10 mouse cellular contexts compared by ENCODE assay signal in genomic region chr16:36770191-36770771, GRCm38 (mm10). TPM values are rescaled to one million over a fixed set of nuclear protein-coding genes. Genes with fewer than 3 reads are reported as not detected.
DNase-seq lines count a peak whose midpoint lies in the region; ATAC-seq and TF ChIP-seq lines count a peak whose summit lies in the region.
"Had no signal": no experiment of that assay in that cellular context is flagged by ENCODE, and none has a peak within 500 bp of the region (broad histone marks: within the 10 kb centered on the region; RNA-seq: fewer than 3 reads in every experiment).

No protein-coding gene starts in this region.

- no peaks in the 10 kb centered on the region for H3K4me1 ChIP-seq in lung, postnatal 0 days (ENCODE audit: insufficient read depth, low read depth, low read length)
- no peaks in the 10 kb centered on the region for H3K4me1 ChIP-seq in hindbrain, embryonic 16.5 days (ENCODE audit: control insufficient read depth, insufficient read depth, low read depth, low read length)
- H3K4me1 ChIP-seq: neural tube, embryonic 12.5 days had no signal

- no peak for ATAC-seq in cerebellum, adult (ENCODE audit: insufficient number of reproducible peaks, low FRiP score, low TSS enrichment)
- no peak; the same call in 1 of the 2 replicates for ATAC-seq in lung, postnatal 0 days
- ATAC-seq in activated CD4-positive, CD25-positive, alpha-beta regulatory T cell, adult 4 months = peak; percentile 94
- ATAC-seq in megakaryocyte, adult 5-6 weeks (ENCODE audit: poor library complexity, severe bottlenecking) = peak; percentile 63; the same call in 1 of the 2 replicates
- ATAC-seq in hindbrain, embryonic 16.5 days = no peak

- no peak overlapping the region for H3K4me2 ChIP-seq in lung, postnatal 0 days (replicated peaks; ENCODE audit: low read depth, low read length)
- no peak overlapping the region for H3K4me2 ChIP-seq in hindbrain, embryonic 16.5 days (ENCODE audit: low read length)
- H3K4me2 ChIP-seq: neural tube, embryonic 12.5 days had no signal

- DNase-seq in cerebellum, adult 9-10 months = peak; percentile 2
- DNase-seq in lung, postnatal 0 days (ENCODE audit: low spot score) = peak; percentile 21
- no peak for DNase-seq in lung, adult 18-20 months
- DNase-seq in ovary, postnatal 36 days (ENCODE audit: low spot score) = no peak
- DNase-seq: adrenal gland, adult 8-10 months had no signal

- no peak overlapping the region for H3K4me3 ChIP-seq in lung, postnatal 0 days (ENCODE audit: low read depth, low read length)
- H3K4me3 ChIP-seq in hindbrain, embryonic 16.5 days (ENCODE audit: low read length) = no peak overlapping the region
- H3K4me3 ChIP-seq: neural tube, embryonic 12.5 days had no signal

- H3K27ac ChIP-seq in lung, postnatal 0 days (ENCODE audit: low read length) = no peak overlapping the region
- H3K27ac ChIP-seq in hindbrain, embryonic 16.5 days (ENCODE audit: low read depth, low read length) = no peak overlapping the region
- H3K27ac ChIP-seq: neural tube, embryonic 12.5 days had no signal

- no peaks in the 10 kb centered on the region for H3K27me3 ChIP-seq in lung, postnatal 0 days (replicated peaks; ENCODE audit: insufficient read depth, low read length)
- H3K27me3 ChIP-seq in hindbrain, embryonic 16.5 days (replicated peaks; ENCODE audit: control insufficient read depth, insufficient read depth, low read length) = no peaks in the 10 kb centered on the region
- H3K27me3 ChIP-seq: neural tube, embryonic 12.5 days had no signal

- H3K36me3 ChIP-seq in lung, postnatal 0 days (ENCODE audit: insufficient read depth, low read length) = no peaks in the 10 kb centered on the region
- no peaks in the 10 kb centered on the region for H3K36me3 ChIP-seq in hindbrain, embryonic 16.5 days (ENCODE audit: control insufficient read depth, insufficient read depth, low read length)
- H3K36me3 ChIP-seq: neural tube, embryonic 12.5 days had no signal

- H3K9ac ChIP-seq in lung, postnatal 0 days (replicated peaks; ENCODE audit: low read depth) = no peak overlapping the region
- H3K9ac ChIP-seq in hindbrain, embryonic 16.5 days (ENCODE audit: low read depth, low read length) = no peak overlapping the region
- H3K9ac ChIP-seq: neural tube, embryonic 12.5 days had no signal

- 57% methylated on average over 8 of the region's 13 CpGs for WGBS in lung, postnatal 0 days
- 77% methylated on average over 8 of the region's 13 CpGs for WGBS in hindbrain, embryonic 16.5 days

- TF ChIP-seq EP300 in lung, postnatal 0 days (IDR thresholded peaks at IDR 0.05) = no peak

- no peak for TF ChIP-seq CTCF in lung, postnatal 0 days (IDR thresholded peaks at IDR 0.05)

- H3K9me3 ChIP-seq in lung, postnatal 0 days (ENCODE audit: low read length) = no peaks in the 10 kb centered on the region
- H3K9me3 ChIP-seq in hindbrain, embryonic 16.5 days (ENCODE audit: control insufficient read depth, low read length) = no peaks in the 10 kb centered on the region
- H3K9me3 ChIP-seq: neural tube, embryonic 12.5 days had no signal

RNA-seq across cellular contexts. Expression of gene Slc15a2, which starts 14.5 kb away (rescaled TPM):
- 57.3 and 75.1 TPM in 2 replicates for polyA plus RNA-seq in lung, postnatal 0 days (2015; fragmentation: Nextera tagmentation; extraction: Ambion mirVana)
- 10 to 100 TPM; 20.4 to 57.5 TPM for polyA plus RNA-seq in activated CD4-positive, CD25-positive, alpha-beta regulatory T cell, adult 4 months (2017; shearing (Covaris generic))
- total RNA-seq in megakaryocyte, adult 5-6 weeks (2015) = 4.1 and 6.7 TPM in 2 replicates
- 7.5 and 14.7 TPM in 2 replicates for total RNA-seq in megakaryocyte, adult 5-6 weeks (2017)
- 15.3 and 17.9 TPM in 2 replicates for polyA plus RNA-seq in hindbrain, embryonic 16.5 days (2015; fragmentation: Nextera tagmentation; extraction: Ambion mirVana)

RNA-seq across cellular contexts. Expression of gene Iqcb1, which starts 57.9 kb away (rescaled TPM):
- 11.8 and 13.1 TPM in 2 replicates for polyA plus RNA-seq in lung, postnatal 0 days (2015; fragmentation: Nextera tagmentation; extraction: Ambion mirVana)
- polyA plus RNA-seq in activated CD4-positive, CD25-positive, alpha-beta regulatory T cell, adult 4 months (2017; shearing (Covaris generic)) = 10 to 100 TPM; 12.1 to 22.1 TPM
- total RNA-seq in megakaryocyte, adult 5-6 weeks (2015) = 2.8 and 3.7 TPM in 2 replicates
- 3.6 and 5.5 TPM in 2 replicates for total RNA-seq in megakaryocyte, adult 5-6 weeks (2017)
- polyA plus RNA-seq in hindbrain, embryonic 16.5 days (2015; fragmentation: Nextera tagmentation; extraction: Ambion mirVana) = 55.9 and 59.1 TPM in 2 replicates

Comparison
In these comparisons a context has a peak if more than half of its experiments do, and no peak if none do; other contexts are left out.
1. DNase-seq: peak in cerebellum, adult 9-10 months (single experiment) and lung, postnatal 0 days (single experiment); none in lung, adult 18-20 months (0 of 2) and ovary, postnatal 36 days (single experiment).
2. ATAC-seq: peak in activated CD4-positive, CD25-positive, alpha-beta regulatory T cell, adult 4 months (single experiment) and megakaryocyte, adult 5-6 weeks (single experiment); none in cerebellum, adult (single experiment), lung, postnatal 0 days (single experiment) and hindbrain, embryonic 16.5 days (single experiment).